Comparison of ENCODE assay signal across 7 mouse cellular contexts in the genomic region with DNA sequence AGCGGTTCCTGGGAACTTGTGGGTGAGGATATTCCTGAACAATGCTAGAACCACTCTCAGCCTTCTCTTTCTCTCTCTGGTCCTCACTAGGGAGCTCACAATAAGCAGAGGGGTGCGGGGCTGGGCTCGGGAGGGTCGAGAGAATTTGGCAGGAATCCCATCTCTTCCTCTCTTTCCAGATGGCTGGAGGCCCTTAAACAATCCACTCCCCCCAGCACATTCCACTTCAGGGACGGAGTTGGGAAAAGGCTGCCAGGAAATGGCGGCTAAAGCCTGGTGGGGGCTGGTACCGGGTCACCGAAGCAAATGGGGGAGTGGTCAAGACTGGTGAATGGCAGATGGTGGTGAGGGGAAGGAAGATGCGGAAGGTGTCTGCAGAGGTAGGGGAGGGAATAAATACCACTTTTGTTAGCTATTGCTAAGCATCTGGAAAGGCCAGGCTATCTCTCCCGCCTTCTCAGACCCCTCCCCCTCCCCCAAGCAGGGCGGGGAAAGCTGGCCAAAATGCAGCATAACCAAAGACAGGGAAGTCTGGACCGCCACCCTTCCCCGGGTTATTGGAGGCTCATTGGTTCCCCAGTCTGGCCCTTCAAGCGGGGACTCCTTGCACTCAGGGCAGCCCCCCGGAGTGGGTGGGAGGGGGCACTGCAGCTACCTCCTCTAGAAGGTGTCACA. TPM values are rescaled to one million over a fixed set of nuclear protein-coding genes. Genes with fewer than 3 reads are reported as not detected.
DNase-seq lines count a peak whose midpoint lies in the region; ATAC-seq lines count a peak whose summit lies in the region.

No protein-coding gene starts in this region.

- H3K27ac ChIP-seq in forebrain, embryonic 11.5 days (ENCODE audit: low read depth, low read length) = peak overlapping the region; percentile 76
- H3K27ac ChIP-seq in heart, embryonic 16.5 days (ENCODE audit: low read length) = peak overlapping the region; percentile 88

- H3K4me1 ChIP-seq in forebrain, embryonic 11.5 days (replicated peaks; ENCODE audit: control insufficient read depth, insufficient read depth, low read length) = no peaks in the 10 kb centered on the region
- H3K4me1 ChIP-seq in heart, embryonic 16.5 days (ENCODE audit: control insufficient read depth, insufficient read depth, low read length) = no peaks in the 10 kb centered on the region

- peak overlapping the region; percentile 30 for H3K4me2 ChIP-seq in forebrain, embryonic 11.5 days (ENCODE audit: low read depth, low read length, severe bottlenecking)
- peak overlapping the region; percentile 64 for H3K4me2 ChIP-seq in heart, embryonic 16.5 days (ENCODE audit: low read depth, low read length)

- H3K9me3 ChIP-seq in forebrain, embryonic 11.5 days (ENCODE audit: control insufficient read depth, low read length) = no peaks in the 10 kb centered on the region
- H3K9me3 ChIP-seq in heart, embryonic 16.5 days (replicated peaks; ENCODE audit: control insufficient read depth, low read length) = no peaks in the 10 kb centered on the region

- no peaks in the 10 kb centered on the region for H3K27me3 ChIP-seq in forebrain, embryonic 11.5 days (ENCODE audit: control insufficient read depth, insufficient read depth, low read length)
- no peaks in the 10 kb centered on the region for H3K27me3 ChIP-seq in heart, embryonic 16.5 days (ENCODE audit: control insufficient read depth, insufficient read depth, low read length)

- peak; percentile 90 for ATAC-seq in forebrain, embryonic 11.5 days (replicated peaks; ENCODE audit: low FRiP score)
- peak; percentile 85 for ATAC-seq in heart, embryonic 16.5 days (replicated peaks; ENCODE audit: extremely low read depth, insufficient read depth, low FRiP score)

- no peaks in the 10 kb centered on the region for H3K36me3 ChIP-seq in forebrain, embryonic 11.5 days (ENCODE audit: control insufficient read depth, insufficient read depth, low read length)
- H3K36me3 ChIP-seq in heart, embryonic 16.5 days (ENCODE audit: control insufficient read depth, insufficient read depth) = 0 out of 2 replicates have a peak, but pooled peaks cover under 1% of the 10 kb centered on the region

- peak overlapping the region; percentile 50 for H3K9ac ChIP-seq in forebrain, embryonic 11.5 days (ENCODE audit: low read length)
- H3K9ac ChIP-seq in heart, embryonic 16.5 days (ENCODE audit: low read length) = peak overlapping the region; percentile 67

- peak overlapping the region; percentile 20 for H3K4me3 ChIP-seq in forebrain, embryonic 11.5 days (ENCODE audit: low read depth, low read length)
- peak overlapping the region; percentile 51 for H3K4me3 ChIP-seq in heart, embryonic 16.5 days (ENCODE audit: low read length)

- DNase-seq in ZHBTc4 (ENCODE audit: low read depth, low spot score) = peak; percentile 89
- DNase-seq in cerebellum, adult 11 months = peak; percentile 33
- peak; percentile 77 for DNase-seq in forebrain, embryonic 11.5 days (ENCODE audit: low spot score)
- DNase-seq in kidney, postnatal 10 days = peak; percentile 72
- DNase-seq in lung, postnatal 25 days (ENCODE audit: low spot score) = peak; percentile 34
- peak; percentile 54 for DNase-seq in ovary, postnatal 36 days (ENCODE audit: low spot score)

- 17% methylated on average over 14 of the region's 15 CpGs for WGBS in forebrain, embryonic 11.5 days
- WGBS in heart, embryonic 16.5 days = 15% methylated on average over 14 of the region's 15 CpGs

RNA-seq across cellular contexts. Expression of a gene that starts 11.4 kb away (rescaled TPM):
- polyA plus RNA-seq in forebrain, embryonic 11.5 days (2014; fragmentation: Nextera tagmentation; extraction: Ambion mirVana) = 183 and 185 TPM in 2 replicates
- polyA plus RNA-seq in heart, embryonic 16.5 days (2015; fragmentation: Nextera tagmentation; extraction: Ambion mirVana) = 118 and 146 TPM in 2 replicates

RNA-seq across cellular contexts. Expression of a gene that starts 11.5 kb away (rescaled TPM):
- polyA plus RNA-seq in forebrain, embryonic 11.5 days (2014; fragmentation: Nextera tagmentation; extraction: Ambion mirVana) = 3.3 and 3.9 TPM in 2 replicates
- polyA plus RNA-seq in heart, embryonic 16.5 days (2015; fragmentation: Nextera tagmentation; extraction: Ambion mirVana) = 2.4 and 2.7 TPM in 2 replicates

RNA-seq across cellular contexts. Expression of a gene that starts 27.0 kb away (rescaled TPM):
- 295 and 342 TPM in 2 replicates for polyA plus RNA-seq in forebrain, embryonic 11.5 days (2014; fragmentation: Nextera tagmentation; extraction: Ambion mirVana)
- 172 and 221 TPM in 2 replicates for polyA plus RNA-seq in heart, embryonic 16.5 days (2015; fragmentation: Nextera tagmentation; extraction: Ambion mirVana)

RNA-seq across cellular contexts. Expression of a gene that starts 29.1 kb away (rescaled TPM):
- polyA plus RNA-seq in forebrain, embryonic 11.5 days (2014; fragmentation: Nextera tagmentation; extraction: Ambion mirVana) = 0.99 and 1.2 TPM in 2 replicates
- 0.89 and 1.6 TPM in 2 replicates for polyA plus RNA-seq in heart, embryonic 16.5 days (2015; fragmentation: Nextera tagmentation; extraction: Ambion mirVana)

Comparison
In these comparisons a context has a peak if more than half of its experiments do, and no peak if none do; other contexts are left out.
1. Peak in every context shown above with its lines: DNase-seq, ATAC-seq, H3K4me3 ChIP-seq and H3K27ac ChIP-seq.
2. DNase-seq: peak in every context shown above with its lines; median percentile 89 in ZHBTc4; 77 in forebrain, embryonic 11.5 days; 72 in kidney, postnatal 10 days; 54 in ovary, postnatal 36 days; 34 in lung, postnatal 25 days; 33 in cerebellum, adult 11 months.